Mouse (Mus musculus) retina, embryonic 14.5 days (tissue): ENCODE data around the gene Rassf2.

Experiments
- DNase-seq: peaks from one replicate; pipeline ENCODE4 v3.0.0-alpha.2; 2015; ENCODE audit warnings: low spot score

Gene Rassf2

DNA sequence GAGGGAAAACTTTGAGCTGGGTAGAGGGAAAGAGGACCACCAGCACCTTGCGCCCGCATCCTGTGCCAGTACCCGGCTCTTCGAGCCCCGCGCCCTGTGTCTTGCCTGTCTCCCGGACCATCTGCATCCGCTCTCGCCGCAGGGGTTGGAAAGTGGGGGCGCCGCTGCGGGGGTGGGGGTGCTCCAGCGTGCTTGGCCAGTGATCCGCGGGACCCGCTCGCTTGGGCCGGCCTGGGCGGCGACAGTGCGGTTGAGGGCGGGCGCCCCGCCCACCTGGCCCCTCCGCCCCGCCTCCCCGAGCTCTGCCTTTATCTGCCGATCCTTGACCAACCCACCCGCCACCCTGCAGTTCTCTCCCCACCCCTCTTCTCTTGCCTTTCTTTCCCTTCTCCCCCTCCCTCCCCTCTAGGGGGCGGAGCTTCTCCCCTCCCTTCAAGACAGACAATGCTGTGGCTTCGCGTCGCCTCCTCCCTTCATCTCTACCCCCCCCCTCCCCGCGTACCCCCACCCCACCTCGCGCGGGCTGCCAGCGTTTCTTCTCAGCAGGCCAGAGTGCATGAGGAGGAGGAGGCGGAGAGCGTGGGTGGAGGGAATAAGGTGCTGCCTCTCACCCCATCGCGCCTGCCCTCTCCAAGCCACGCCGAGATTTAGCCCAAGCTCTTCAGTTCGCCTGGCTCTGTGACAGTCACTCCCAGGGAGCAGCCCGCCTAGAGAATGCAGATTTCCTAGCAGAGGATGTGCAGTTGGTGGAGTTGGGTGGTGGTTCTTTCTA is at the start of gene Rassf2:
Rassf2 (minus strand) TSS at position 613 of the 772 bp plus-strand sequence.
- peak; percentile 90 for DNase-seq

DNA sequence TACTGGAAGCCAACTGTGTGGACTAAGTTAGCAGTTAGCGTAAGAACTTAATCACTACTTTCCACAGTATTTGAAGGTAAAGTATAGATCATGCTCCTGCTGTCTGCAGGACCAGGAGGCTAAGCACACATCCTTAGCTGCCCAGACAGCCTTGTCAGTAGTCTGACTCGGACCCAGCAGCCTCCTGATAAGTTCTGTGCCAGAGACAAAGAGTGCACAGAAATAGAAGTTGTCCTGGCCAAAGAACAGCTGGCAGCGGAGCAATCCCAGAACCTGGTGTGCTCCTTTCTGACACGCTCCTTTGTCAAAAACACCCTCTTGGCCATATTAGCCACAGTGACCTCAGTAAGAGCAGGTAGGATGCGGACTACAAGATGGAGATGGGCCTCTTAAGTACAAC is 49.1 kb upstream of the Rassf2 start:
- DNase-seq, result no peak

DNA sequence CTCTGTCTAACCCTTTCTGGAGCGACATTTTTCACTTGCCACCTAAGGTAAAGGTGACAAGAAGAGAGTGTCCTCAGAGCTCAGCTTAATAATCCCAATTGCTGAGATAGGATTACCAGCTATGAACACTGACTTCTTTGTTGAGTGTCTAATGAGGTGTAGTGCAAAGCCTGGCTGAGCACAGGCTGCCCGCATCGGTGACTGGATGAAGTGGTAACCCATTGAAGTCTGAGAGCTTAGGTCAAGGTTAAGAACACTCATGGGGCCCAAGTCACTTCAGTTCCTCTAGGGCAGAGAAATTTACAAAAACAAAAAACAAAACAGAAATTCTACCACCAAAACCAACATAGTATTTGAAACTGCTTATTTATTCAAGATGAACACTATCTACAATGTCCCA is 43.0 kb upstream of the Rassf2 start:
- no peak for DNase-seq

DNA sequence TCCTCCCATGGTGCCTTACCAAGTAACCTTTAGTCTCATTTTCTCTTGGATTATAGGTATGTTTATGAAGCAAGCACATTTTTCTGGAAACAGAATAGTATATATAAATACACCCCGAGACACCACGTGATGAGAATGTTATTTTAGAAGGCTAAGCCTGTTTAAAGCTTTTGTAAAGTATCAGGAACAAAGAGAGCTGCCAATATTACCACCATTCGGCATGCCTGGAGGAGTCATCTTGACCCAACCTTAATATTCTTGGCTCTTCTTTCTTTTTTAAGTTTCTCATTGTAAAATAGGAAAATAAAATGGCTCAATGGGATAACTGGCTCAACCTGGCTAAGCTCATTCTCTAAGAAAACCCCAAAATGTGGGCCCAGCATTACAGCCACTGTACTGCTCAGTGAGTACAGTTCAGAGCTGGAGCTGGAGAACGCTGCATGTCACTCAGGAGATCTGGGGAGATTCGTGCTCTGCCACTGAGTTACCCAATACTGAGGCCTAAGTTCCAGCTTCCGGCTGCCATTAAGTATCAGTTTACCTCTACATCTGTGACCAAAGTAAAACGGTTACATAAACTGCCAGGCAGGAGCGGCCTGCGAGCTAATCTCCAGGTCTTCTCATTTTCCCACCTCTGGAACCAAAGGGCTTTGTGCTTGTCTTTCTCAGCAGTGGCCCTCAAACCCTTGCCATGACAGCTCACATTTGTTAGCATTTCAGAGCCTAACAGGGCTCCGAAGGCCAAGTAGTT is 40.1 kb upstream of the Rassf2 start:
- no peak for DNase-seq

DNA sequence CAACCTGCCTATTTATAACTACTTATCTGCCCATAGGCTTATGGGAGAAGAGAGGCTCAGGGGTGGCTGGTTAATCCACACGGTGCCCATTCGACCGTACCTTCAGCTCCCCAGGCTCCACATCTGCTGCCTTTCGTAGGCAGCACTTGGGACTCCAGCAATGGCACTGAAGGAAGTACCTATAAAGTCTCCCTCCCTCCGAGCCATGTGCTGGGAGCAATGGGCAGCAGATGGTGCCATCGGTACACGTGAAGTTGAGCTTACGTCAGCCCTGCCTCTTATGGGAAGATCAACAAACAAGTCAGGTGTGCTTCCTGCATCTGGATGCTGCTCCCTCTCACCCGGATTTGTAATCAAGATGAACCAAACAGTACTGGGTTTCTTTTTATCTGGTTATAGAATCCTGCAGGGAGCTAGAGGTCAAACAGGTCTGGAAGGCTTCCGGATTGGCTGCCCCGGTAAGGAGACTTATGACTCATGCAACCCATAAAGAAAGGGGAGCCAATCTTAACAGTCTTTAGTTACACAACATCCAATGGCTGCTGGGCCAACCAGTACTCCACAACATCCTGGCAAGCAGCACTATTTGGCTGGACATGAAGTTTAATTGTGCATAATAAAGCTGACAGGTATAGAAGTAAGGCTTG is 34.2 kb upstream of the Rassf2 start:
- peak; percentile 22 for DNase-seq

DNA sequence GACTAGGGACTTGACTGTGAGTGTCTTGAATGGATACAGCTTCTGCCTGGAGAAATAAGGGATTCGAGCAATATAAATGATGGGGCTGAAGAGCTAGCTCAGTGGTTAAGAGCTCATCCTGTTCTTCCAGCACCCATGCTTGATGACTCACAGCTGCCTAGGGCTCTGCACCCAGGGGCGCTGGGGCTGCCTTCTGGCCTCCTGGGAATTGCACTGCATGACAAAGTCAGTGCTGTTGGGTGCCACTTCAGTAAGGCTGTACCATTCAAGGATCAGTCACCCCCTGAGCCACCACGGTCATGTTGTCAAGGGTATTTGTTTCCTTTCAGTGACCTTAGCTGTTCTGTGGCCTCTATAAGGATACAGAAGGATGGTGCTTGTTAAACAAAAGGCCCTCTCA is 33.7 kb upstream of the Rassf2 start:
- no peak for DNase-seq

DNA sequence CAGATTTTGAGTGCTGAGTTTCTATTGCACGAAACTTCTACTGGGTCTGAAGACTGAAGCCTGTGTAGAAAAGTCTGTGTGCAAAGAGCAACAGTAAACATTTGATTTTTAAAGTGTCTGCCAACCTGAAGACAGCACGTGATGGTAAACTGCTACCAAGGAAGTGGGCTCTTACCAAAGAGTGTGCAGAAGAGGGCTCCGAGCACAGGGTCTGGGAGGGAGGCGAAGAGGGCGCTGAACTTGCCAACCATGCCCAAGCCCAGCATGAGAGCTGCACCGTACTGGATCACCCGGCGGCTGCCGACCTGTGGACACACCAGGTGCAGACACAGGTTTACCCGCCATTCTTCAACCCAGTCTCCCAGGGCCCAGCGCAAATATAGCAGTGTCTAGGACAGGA is 31.8 kb upstream of the Rassf2 start:
- no peak for DNase-seq

DNA sequence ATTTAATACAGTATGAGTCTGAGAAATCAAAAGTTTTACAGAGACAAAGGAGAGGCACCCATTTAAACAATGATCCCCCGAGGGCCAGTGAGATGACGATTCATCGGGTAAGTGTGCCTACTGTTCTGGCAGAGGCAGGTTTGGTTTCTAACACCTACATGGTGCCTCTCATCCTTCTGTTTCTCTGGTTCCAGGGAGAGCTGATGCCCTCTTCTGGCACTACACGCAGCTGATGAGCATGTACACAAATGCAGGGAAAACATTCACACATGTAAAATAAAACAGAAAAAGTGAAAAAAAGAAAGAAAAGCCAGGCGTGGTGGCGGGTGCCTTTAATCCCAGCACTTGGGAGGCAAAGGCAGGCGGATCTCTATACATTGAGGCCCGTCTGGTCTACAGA is 29.9 kb upstream of the Rassf2 start:
- no peak for DNase-seq

DNA sequence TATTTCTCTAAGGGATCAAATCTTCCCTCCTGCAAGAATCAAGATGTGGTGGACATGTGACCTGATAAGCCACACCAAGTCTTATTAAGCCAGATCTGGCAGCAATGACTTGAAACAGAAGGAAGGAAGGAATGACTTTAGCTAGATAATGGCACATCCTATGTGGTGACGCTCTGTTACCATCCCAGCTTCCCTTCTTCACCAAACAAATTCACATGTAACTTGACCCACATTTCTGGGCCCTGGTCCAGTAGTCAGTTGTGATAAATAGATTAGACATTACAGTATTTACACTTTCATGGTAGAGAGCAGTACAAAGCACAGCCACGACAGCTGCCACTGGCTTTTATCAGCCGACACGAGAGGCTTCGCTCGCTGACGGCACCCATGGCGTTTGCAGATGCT is 25.3 kb upstream of the Rassf2 start:
- no peak for DNase-seq

DNA sequence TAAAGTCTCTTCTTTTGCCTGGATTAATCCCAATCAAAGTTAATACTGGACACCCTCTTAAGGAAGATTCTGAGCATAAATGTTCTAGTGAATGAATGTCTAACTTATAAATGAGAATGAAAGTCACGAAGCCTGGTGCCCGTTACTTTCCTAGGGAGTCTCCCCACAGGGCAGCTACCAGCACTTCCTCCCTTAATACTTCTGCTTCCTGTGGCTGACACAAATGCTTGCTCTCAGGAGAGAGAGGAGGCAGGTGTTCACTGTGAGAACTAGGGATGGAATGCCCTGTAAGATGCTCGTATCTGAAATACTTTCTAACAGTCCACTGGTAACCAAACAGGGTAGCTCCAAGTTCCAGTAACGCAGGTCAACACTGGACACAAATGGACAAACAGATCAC is 23.8 kb upstream of the Rassf2 start:
- no peak for DNase-seq

DNA sequence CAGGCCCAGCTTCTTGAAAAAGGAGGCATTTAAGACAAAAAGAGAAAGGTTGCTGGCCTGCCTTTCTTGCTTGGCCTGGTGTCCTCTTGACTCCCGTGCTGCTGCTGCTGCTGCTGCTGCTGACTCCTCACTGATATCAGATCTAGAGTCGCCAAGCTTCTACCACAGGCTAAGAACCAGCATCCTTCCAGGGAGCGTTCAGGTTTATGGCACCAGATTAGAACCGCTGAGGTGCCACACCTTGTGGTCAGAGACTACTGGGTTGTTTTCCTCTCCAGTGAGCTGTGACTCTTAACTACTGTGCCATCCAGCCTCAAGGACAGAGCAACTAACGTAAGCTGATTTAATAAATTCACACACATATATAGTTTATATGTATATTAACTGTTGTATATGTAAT is 21.7 kb upstream of the Rassf2 start:
- DNase-seq, result no peak

DNA sequence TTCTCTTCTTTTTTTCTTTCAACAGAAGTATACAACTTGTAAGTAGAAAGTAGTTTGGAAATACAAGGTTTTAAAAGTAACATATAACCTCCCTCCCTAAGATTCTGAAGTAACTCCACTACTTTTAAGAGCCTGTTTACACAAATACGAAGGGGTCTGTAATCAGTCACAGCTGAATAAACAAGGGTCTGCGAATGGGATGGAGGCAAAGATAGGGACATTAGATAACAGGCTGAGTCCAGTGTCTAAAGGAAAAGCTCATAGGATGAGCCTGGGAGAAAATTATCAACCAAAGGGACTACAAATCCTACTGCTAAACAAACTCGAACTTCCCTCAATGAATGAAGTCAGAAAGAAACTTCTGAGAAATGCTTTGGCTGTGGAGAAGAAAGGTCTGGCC is 19.9 kb upstream of the Rassf2 start:
- DNase-seq, result no peak

DNA sequence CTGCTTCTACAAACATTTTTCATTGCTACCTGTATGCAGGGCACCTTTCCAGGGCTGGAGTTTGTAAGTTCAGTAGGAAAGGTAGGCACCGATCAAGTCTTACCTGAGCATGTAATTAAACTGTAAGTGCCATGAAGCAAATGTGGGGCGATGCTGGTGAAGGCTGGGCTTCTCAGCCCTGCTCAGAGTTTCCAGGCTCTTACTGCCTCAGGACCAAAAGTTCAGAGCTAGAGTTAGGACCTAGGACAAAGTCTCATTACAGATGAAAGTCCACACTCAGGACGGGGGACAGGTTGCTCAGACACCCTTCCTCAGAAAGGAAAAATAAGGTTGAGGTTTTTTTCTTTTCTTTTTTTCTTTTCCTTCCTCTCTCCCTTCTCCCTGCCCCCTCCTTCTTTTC is 19.4 kb upstream of the Rassf2 start:
- no peak for DNase-seq

DNA sequence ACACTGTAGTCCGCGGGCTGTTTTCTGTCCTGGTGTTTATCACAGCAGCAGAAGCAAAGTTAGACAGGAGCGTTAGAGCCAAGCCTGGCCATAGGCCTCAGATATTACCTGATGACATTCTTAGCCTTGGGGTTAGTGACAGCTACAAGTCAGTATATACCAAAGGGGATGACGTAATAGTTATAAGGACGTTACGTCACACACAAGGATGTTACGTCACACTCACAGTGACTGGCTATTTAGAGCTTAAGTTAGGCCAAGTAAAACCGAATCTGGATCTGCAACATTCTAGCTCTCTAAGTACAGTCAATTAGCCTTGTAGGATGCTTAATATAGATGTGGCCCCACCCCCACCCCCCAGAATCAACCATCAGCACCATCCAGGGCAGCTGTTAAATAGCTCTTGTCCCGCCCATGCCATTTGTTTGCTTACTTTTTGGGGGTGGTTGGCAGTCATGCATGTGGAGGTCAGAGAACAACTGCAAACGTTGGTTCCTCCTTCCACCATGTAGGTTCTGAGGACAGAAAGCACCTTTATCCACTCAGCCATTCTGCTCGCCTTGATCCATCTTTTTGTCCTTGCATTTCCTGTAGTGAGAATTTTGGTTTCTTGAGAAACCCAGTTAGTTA is 18.2 kb upstream of the Rassf2 start:
- DNase-seq, result no peak

DNA sequence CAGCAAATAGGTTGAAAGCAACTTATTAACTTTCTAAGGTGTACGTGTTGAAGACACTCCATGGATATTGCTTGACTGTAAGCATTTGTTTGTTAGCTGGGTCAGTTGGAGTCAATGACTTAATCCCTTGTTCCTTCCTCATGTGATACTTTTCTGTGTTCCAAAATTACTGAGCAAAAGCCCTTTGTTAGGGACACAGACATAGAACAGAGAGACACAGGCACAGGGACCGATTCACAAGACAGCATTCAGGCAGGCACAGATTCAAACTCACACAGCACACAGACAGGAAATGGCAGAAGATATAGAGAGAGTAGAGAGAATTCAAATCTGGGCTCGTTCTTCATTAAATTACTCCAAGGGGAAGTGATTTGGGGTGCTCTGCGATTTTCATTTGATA is 17.3 kb upstream of the Rassf2 start:
- DNase-seq, result no peak

DNA sequence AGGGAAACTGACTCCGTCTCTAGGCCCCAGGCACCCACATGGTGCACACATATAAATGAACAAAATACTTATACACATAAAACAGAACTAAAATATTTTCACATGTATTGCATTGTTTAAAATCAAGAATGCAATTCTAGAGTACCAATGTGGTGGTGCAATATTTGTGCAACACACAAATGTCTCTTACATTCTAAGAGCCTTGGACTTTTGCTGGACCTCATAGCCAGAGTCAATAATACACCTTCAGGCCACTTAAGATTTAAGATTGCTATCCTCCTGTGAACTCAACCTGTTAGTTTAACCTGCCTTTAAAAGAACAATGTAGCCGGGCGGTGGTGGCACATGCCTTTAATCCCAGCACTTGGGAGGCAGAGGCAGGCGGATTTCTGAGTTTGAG is 16.6 kb upstream of the Rassf2 start:
- no peak for DNase-seq

DNA sequence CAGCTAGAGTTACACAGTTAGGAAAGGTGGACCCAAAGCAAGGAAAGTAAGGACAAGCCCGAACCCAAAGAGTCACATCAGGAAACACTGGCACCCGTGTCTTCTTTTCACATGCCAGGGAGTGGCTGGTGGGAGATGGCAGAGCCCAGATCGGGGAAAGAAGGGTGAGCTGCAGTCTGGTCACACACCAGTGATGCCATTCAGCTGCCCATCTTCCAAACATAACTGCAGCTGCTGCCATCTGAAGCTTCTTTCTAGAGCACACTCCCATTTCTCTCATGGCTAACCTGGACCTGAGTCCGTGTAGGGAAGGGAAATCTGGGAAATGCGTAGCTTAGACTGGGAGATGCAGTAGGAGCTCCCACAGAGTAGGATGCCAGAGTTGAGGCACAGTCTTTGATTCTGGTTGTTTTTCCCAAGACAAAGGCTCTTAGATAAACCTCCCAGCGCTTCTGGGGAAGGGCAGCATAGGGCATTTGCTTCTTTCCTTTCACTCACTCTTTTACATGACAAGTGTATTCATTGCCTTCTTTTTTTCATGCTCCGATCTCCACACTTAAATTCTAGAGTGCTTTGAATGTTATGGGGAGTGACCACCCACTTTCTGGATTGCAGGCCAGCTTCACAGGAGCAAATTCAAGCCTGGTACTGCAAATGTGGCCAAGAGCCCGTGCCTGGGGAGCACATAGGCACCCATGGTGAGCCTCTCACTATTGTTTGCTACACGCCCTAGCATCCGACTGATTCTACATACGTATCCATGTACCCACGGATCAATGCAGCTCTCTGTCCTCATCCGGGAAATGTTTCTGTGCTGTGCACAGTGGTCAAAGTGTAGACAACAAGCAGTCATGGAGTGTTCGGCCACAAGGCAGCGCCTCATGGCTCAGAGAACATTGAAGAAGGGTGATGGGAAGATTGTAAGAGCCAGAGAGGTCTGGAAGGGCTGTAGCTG is 14.5 kb upstream of the Rassf2 start:
- no peak for DNase-seq

DNA sequence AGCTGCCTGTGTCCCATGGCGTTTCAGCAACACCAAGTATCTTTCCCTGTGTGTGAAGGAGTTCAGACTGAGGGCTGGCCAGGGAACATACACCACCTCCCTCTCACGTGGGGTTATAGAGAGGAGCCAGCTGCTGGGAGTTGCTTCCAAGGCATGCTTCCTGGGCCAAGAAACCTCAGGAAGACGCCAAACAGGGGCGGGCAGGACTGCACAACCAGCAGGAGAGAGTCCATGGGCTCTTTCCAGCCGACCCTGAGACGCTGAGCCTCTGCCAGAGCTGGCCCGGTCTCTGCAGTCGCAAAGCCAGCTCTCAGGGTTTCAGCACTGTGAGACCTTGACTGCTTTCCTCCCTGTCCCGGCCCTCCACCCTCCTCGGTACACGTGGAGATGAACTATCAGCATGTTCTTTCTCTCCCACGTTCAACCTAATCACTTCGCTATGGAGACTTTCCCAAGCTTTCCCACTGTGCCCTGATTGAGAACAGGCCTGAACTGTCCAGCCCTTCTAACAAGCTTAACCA is 13.1 kb upstream of the Rassf2 start:
- no peak for DNase-seq

DNA sequence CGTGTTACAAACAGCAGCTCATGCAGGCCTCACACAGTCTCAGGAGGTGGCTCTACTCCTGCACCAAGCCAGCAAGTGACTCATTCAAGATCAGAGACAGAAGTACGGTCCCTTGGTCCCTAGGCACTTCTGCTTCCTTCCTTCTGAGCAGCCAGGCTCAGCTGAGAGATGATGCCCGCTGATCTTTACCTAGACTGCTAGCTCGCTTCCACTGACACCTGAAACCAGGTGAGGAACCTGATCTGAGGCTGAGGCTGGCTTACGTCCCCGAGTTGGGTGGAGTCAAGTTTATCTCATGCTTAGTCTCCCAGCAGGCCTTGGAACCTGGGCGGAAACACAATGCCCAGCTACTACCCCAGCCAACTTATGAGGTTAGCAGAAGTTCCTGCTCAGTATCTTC is 9.8 kb upstream of the Rassf2 start:
- DNase-seq, result no peak

DNA sequence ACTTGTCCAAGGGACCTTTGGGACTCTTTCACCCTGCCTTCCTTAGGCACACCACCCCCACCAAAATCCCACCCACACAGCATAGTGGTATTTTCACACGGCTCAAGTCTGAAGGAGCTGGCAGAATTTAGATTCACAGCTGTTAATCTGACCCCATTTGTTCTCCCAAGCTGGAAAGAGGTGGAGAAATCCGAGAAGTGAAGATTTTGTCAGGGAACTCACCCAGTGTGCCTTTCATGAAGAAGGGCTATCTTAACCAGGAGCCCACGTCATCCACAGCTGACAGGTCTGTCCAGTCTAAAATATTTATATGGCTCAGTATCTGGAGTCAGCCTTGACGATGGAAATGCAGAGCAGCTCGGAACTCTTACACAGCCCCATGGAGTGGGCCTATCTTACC is 6.3 kb upstream of the Rassf2 start:
- DNase-seq, result no peak

DNA sequence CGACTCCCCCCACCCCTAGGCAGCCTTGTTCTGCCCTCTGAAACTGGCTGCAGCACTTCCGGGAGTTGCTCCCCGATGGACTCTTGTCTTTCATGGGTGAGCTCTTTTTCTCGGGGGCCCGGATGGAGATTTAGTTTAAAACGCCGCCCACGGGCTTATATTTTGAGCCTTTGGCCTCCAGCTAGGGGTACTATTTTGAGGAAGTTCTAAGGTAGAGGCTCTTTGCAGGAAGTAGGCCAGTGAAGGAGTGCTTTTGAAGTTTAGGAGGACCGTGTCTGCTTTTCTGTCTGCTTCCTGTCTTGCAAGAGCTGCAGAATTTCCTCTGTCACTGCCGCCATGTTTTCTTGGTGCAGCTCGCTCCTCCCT is 5.4 kb upstream of the Rassf2 start:
- no peak for DNase-seq
